Mouse (Mus musculus): ENCODE results near the gene Prkag2. TPM values are rescaled to one million over a fixed set of nuclear protein-coding genes. Genes with fewer than 3 reads are reported as not detected.

Gene Prkag2
- 6.2 TPM for polyA plus RNA-seq (2012; fragmentation: generic; extraction: Trizol)
- long read RNA-seq, experiment 1, partial matches to known transcripts = 1 of 5 reads
- long read RNA-seq, experiment 1, other reads (novel, unspliced or antisense) = 3 of 5 reads
- long read RNA-seq, experiment 2, transcript Prkag2-203 (12 exons, 2,205 nt) = major isoform, 19 of 39 reads
- long read RNA-seq, experiment 2, partial matches to known transcripts = 12 of 39 reads
- long read RNA-seq, experiment 2, other reads (novel, unspliced or antisense) = 5 of 39 reads

DNA sequence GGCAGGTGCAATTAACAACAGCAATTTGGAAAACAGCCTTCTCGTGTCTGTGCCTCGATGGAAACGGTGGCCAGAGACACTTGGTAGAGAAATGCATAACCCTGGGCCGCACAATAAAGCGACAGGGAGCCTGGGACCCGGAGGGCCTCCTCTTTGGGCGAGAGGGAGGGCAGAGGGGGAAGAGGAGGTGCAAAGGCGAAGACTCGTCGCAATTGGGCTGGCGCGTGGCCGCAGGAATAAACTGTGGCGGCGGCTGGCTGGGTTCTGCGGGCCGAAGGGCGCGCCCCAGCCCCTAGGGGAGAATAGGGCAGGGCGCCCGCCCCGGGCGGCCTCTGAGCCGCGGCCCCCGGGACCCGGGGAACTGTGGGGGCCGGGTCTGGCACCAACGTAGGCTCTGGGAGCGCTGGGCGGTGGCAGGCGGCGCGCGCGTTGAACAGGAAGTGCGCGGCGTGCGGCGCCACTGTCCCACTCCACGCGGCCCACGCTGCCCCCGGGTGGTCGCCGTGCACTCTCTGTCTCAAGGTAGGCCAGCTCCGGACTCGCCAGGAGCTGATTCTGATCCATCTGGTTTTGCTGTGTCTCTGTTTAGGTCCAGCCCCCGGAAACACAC is at the start of gene Prkag2:
Gene Prkag2, minus strand, starts transcription at position 127 of the 610 bp plus-strand sequence.
- Histone ChIP-seq H3K4me3 (ENCODE audit: insufficient read depth, poor library complexity, severe bottlenecking) (peak within 1 kb of the TSS; percentile 14), H3ac (ENCODE audit: control insufficient read depth, insufficient read length, low read depth) (peak within 1 kb of the TSS; percentile 19), H3K36me3 (ENCODE audit: control insufficient read depth, insufficient read depth) (no peaks in the 10 kb centered on the region), H3K27me3 (ENCODE audit: control insufficient read depth, insufficient read depth, insufficient read length) (peaks cover 8% of the 10 kb centered on the region), H3K79me3 (ENCODE audit: low read depth) (no peaks in the 10 kb centered on the region), H3K79me2 (ENCODE audit: control insufficient read depth, insufficient read depth) (no peaks in the 10 kb centered on the region)
- TF ChIP-seq CTCF (IDR thresholded peaks at IDR 0.05; ENCODE audit: control insufficient read depth, insufficient read depth, insufficient read length) (no peak), MYOG (IDR thresholded peaks at IDR 0.05; ENCODE audit: control insufficient read depth, extremely low read depth, insufficient read length) (no peak), FOSL1 (IDR thresholded peaks at IDR 0.05; ENCODE audit: insufficient read depth, low read length, poor library complexity, severe bottlenecking) (no peak), USF1 (IDR thresholded peaks at IDR 0.05; ENCODE audit: low read depth) (no peak)

- Histone ChIP-seq H3K79me3 (ENCODE audit: low read depth) (no peaks in the 10 kb centered on the region), H3K4me3 (ENCODE audit: insufficient read depth, poor library complexity, severe bottlenecking) (no peak overlapping the region)
- no peak for TF ChIP-seq USF1 (IDR thresholded peaks at IDR 0.05; ENCODE audit: low read depth)
These were observed 49.0 kb upstream of the Prkag2 start for GRCm38 (mm10) chr5:25149331-25149965.

DNA sequence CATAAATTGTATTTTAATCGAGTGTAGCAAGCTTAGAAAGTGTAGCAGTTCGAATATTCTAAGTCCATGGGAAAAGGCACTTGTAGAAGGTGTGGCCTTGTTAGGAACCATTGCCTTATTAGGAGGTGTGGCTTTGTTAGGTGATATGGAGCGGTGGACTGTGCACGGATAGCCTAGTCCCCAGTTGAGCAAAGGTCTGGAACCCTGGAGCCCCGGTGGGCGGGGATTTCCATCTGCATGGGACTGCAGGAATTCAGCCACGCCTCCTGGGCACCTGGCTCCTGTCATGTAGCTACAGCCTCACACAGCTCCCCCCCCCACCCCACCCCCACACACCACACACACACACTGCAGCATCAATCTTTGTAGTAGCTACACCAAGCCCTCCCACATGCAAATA is 46.3 kb upstream of the Prkag2 start:
- Histone ChIP-seq H3K36me3 (ENCODE audit: control insufficient read depth, insufficient read depth) (no peaks in the 10 kb centered on the region), H3K79me3 (ENCODE audit: low read depth) (no peaks in the 10 kb centered on the region), H3K79me2 (ENCODE audit: control insufficient read depth, insufficient read depth) (no peaks in the 10 kb centered on the region), H3K4me3 (ENCODE audit: insufficient read depth, poor library complexity, severe bottlenecking) (no peak overlapping the region), H3ac (ENCODE audit: control insufficient read depth, insufficient read length, low read depth) (no peak overlapping the region), H3K27me3 (ENCODE audit: control insufficient read depth, insufficient read depth, insufficient read length) (peaks cover 4% of the 10 kb centered on the region)
- TF ChIP-seq CTCF (IDR thresholded peaks at IDR 0.05; ENCODE audit: control insufficient read depth, insufficient read depth, insufficient read length) = no peak
- TF ChIP-seq MAX (IDR thresholded peaks at IDR 0.05) = no peak
- TF ChIP-seq CEBPB (IDR thresholded peaks at IDR 0.05; ENCODE audit: low read depth) = no peak
- TF ChIP-seq MYOG (IDR thresholded peaks at IDR 0.05; ENCODE audit: control insufficient read depth, extremely low read depth, insufficient read length) = no peak
- no peak for TF ChIP-seq USF1 (IDR thresholded peaks at IDR 0.05; ENCODE audit: low read depth)
- TF ChIP-seq MYOD1 (IDR thresholded peaks at IDR 0.05; ENCODE audit: control insufficient read depth, insufficient read length, low read depth) = no peak
- TF ChIP-seq FOSL1 (IDR thresholded peaks at IDR 0.05; ENCODE audit: insufficient read depth, low read length, poor library complexity, severe bottlenecking) = no peak

More at GRCm38 (mm10) chr5:25149331-25149965, 49.0 kb upstream of the Prkag2 start:
- Histone ChIP-seq H3K27me3 (ENCODE audit: control insufficient read depth, insufficient read depth, insufficient read length) (no peaks in the 10 kb centered on the region), H3K79me2 (ENCODE audit: control insufficient read depth, insufficient read depth) (no peaks in the 10 kb centered on the region), H3K36me3 (ENCODE audit: control insufficient read depth, insufficient read depth) (no peaks in the 10 kb centered on the region), H3ac (ENCODE audit: control insufficient read depth, insufficient read length, low read depth) (no peak overlapping the region)

DNA sequence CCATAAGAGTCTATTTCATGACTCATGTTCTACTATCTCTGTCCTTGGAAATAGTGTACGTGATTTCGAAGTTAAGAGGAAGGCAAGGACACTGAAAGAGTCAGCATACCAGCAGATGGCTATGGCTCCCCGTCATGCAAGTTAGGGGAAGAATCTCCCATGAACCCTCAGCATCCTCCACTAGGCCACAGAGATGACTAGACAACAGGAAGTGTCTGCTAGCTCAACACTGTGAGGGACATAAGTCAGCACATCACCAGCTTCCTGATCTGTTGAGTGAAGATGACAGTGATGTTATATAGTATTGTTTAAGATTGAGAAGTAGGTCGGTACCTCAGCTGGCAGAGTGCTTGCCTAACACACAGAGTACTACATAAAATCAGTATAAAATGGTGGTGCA is 27.4 kb upstream of the Prkag2 start:
- H3K79me3 ChIP-seq (ENCODE audit: low read depth) = no peaks in the 10 kb centered on the region
- no peaks in the 10 kb centered on the region for H3K36me3 ChIP-seq (ENCODE audit: control insufficient read depth, insufficient read depth)
- H3ac ChIP-seq (ENCODE audit: control insufficient read depth, insufficient read length, low read depth) = no peak overlapping the region
- no peak overlapping the region for H3K4me3 ChIP-seq (ENCODE audit: insufficient read depth, poor library complexity, severe bottlenecking)
- no peak for TF ChIP-seq MYOD1 (IDR thresholded peaks at IDR 0.05; ENCODE audit: control insufficient read depth, insufficient read length, low read depth)
- no peak for TF ChIP-seq MYOG (IDR thresholded peaks at IDR 0.05; ENCODE audit: control insufficient read depth, extremely low read depth, insufficient read length)
- no peak for TF ChIP-seq FOSL1 (IDR thresholded peaks at IDR 0.05; ENCODE audit: insufficient read depth, low read length, poor library complexity, severe bottlenecking)
- no peak for TF ChIP-seq MAX (IDR thresholded peaks at IDR 0.05)
- no peak for TF ChIP-seq CTCF (IDR thresholded peaks at IDR 0.05; ENCODE audit: control insufficient read depth, insufficient read depth, insufficient read length)
- TF ChIP-seq USF1 (IDR thresholded peaks at IDR 0.05; ENCODE audit: low read depth) = no peak
- TF ChIP-seq CEBPB (IDR thresholded peaks at IDR 0.05; ENCODE audit: low read depth) = no peak
- H3K79me2 ChIP-seq (ENCODE audit: control insufficient read depth, insufficient read depth) = no peaks in the 10 kb centered on the region
- no peaks in the 10 kb centered on the region for H3K27me3 ChIP-seq (ENCODE audit: control insufficient read depth, insufficient read depth, insufficient read length)

DNA sequence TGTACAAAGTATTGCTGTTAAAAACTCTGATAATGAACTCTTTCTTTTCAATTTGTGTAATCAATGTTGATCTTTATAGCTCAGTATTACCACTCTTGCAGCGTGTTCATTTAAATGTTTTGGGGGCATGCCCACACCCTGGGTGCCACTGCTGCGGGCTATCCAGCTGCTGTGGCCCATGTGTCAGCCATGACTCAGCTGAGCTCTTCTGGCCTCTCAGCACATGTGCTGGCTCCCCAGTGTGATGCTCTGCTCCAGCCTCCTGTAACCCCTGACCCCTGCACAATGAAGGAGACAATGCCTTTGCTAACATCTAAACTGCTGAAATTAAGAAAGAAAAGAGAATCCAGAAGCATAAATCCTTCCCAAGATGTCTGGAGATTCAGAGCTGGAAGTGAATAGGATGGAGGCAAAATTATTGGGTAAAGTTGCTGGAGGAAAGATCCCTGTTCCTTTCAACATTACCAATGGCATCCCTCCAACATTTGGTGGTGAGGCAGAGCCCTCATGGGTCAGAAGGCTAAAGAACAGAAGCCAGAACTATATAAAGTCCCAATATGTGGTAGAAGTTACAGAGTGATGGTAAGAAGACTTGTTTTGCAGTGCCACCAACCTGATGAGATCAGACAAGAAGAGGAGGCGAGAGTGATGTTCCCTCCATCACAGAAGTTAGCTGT is 25.6 kb upstream of the Prkag2 start:
- Histone ChIP-seq H3K27me3 (ENCODE audit: control insufficient read depth, insufficient read depth, insufficient read length) (no peaks in the 10 kb centered on the region), H3K79me2 (ENCODE audit: control insufficient read depth, insufficient read depth) (no peaks in the 10 kb centered on the region), H3K4me3 (ENCODE audit: insufficient read depth, poor library complexity, severe bottlenecking) (no peak overlapping the region), H3K79me3 (ENCODE audit: low read depth) (no peaks in the 10 kb centered on the region), H3K36me3 (ENCODE audit: control insufficient read depth, insufficient read depth) (no peaks in the 10 kb centered on the region), H3ac (ENCODE audit: control insufficient read depth, insufficient read length, low read depth) (no peak overlapping the region)
- TF ChIP-seq FOSL1 (IDR thresholded peaks at IDR 0.05; ENCODE audit: insufficient read depth, low read length, poor library complexity, severe bottlenecking) (peak; percentile 90), MAX (IDR thresholded peaks at IDR 0.05) (peak; percentile 94), MYOG (IDR thresholded peaks at IDR 0.05; ENCODE audit: control insufficient read depth, extremely low read depth, insufficient read length) (no peak), CEBPB (IDR thresholded peaks at IDR 0.05; ENCODE audit: low read depth) (no peak), CTCF (IDR thresholded peaks at IDR 0.05; ENCODE audit: control insufficient read depth, insufficient read depth, insufficient read length) (no peak), USF1 (IDR thresholded peaks at IDR 0.05; ENCODE audit: low read depth) (peak; percentile 53), MYOD1 (IDR thresholded peaks at IDR 0.05; ENCODE audit: control insufficient read depth, insufficient read length, low read depth) (peak; percentile 97)
